ENCODE assay signal across 14 mouse cellular contexts in the genomic region with DNA sequence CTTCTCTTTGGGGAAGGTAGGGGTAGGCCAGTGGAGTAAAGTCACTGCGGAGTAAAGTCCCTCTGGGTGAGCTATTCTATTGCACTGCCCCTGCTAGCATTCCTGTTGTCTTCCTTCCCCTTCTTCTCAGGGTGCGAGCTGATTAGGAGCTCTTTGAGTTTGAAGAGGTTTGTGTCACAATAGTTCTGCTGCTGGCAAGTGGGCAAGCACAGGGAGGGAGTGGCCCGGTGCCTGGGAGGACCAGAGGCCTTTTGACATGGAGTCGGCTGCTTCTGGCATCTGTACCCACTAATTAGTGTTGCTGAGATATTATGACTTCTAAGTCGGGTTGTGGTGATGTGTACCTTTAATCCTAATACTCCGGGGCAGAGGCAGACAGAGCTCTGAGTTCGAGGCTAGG.
"Had no signal": no experiment of that assay in that cellular context is flagged by ENCODE, and none has a peak within 500 bp of the region (broad histone marks: within the 10 kb centered on the region; RNA-seq: fewer than 3 reads in every experiment).

No protein-coding gene starts in this region.

- H3K4me3 ChIP-seq: intestine, embryonic 15.5 days; layer of hippocampus, adult 2 months; limb, embryonic 13.5 days; liver, embryonic 15.5 days; midbrain, embryonic 13.5 days had no signal

- DNase-seq: kidney, adult 18-20 months; kidney, postnatal 10 days; kidney, postnatal 4 days; left cerebral cortex, postnatal 4 days; right cerebral cortex, postnatal 25 days; thymus, postnatal 14 days had no signal

- H3K9ac ChIP-seq: intestine, embryonic 15.5 days; limb, embryonic 13.5 days; liver, embryonic 15.5 days; midbrain, embryonic 13.5 days had no signal

- H3K36me3 ChIP-seq: intestine, embryonic 15.5 days; limb, embryonic 13.5 days; liver, embryonic 15.5 days; midbrain, embryonic 13.5 days had no signal

- H3K27ac ChIP-seq: intestine, embryonic 15.5 days; layer of hippocampus, adult 2 months; limb, embryonic 13.5 days; liver, embryonic 15.5 days; macrophage; midbrain, embryonic 13.5 days; stomach, postnatal 0 days had no signal

- ATAC-seq: intestine, embryonic 15.5 days; midbrain, embryonic 13.5 days had no signal

- H3K9me3 ChIP-seq: intestine, embryonic 15.5 days; limb, embryonic 13.5 days; liver, embryonic 15.5 days; midbrain, embryonic 13.5 days had no signal

- H3K4me2 ChIP-seq: intestine, embryonic 15.5 days; limb, embryonic 13.5 days; liver, embryonic 11.5 days; liver, embryonic 15.5 days; midbrain, embryonic 13.5 days had no signal

- H3K4me1 ChIP-seq: intestine, embryonic 15.5 days had no signal

- H3K27me3 ChIP-seq: intestine, embryonic 15.5 days; limb, embryonic 13.5 days; liver, embryonic 15.5 days had no signal
